8 mouse cellular contexts compared by ENCODE assay signal in genomic region chr1:180568248-180568647, GRCm38 (mm10). TPM values are rescaled to one million over a fixed set of nuclear protein-coding genes. Genes with fewer than 3 reads are reported as not detected.
DNase-seq lines count a peak whose midpoint lies in the region; ATAC-seq and TF ChIP-seq lines count a peak whose summit lies in the region.

No protein-coding gene starts in this region.

- peaks cover 26% of the 10 kb centered on the region for H3K4me1 ChIP-seq in heart, embryonic 12.5 days (replicated peaks)
- H3K4me1 ChIP-seq in MEL (ENCODE audit: control insufficient read depth in 1 of 2, insufficient read depth in 2 of 2, low read length in 2 of 2) = peaks cover 0 to 16% of the 10 kb centered on the region in 2 experiments; a peak in 2 of 4 replicates
- H3K4me1 ChIP-seq in hindbrain, embryonic 11.5 days (replicated peaks; ENCODE audit: control insufficient read depth, insufficient read depth, low read length) = peaks cover 5% of the 10 kb centered on the region; the same call in 1 of the 2 replicates
- peaks cover 28% of the 10 kb centered on the region for H3K4me1 ChIP-seq in midbrain, embryonic 13.5 days (replicated peaks)

- no peak for TF ChIP-seq RAD21 in MEL (IDR thresholded peaks at IDR 0.05; ENCODE audit: low read depth, low read length)

- 0 out of 2 replicates have a peak, but pooled peaks cover 12% of the 10 kb centered on the region for H3K27me3 ChIP-seq in heart, embryonic 12.5 days (replicated peaks)
- no peaks in the 10 kb centered on the region for H3K27me3 ChIP-seq in MEL (ENCODE audit: control insufficient read depth in 1 of 2, insufficient read depth in 2 of 2, low read length in 2 of 2)
- no peaks in the 10 kb centered on the region for H3K27me3 ChIP-seq in hindbrain, embryonic 11.5 days (ENCODE audit: control insufficient read depth, insufficient read depth, low read length)
- peaks cover 4% of the 10 kb centered on the region; the same call in 1 of the 2 replicates for H3K27me3 ChIP-seq in midbrain, embryonic 13.5 days

- no peak for TF ChIP-seq EP300 in MEL (IDR thresholded peaks at IDR 0.05; ENCODE audit: low read depth in 1 of 2, low read length in 2 of 2)

- DNase-seq in heart, postnatal 25 days (ENCODE audit: low spot score) = no peak
- DNase-seq in MEL (ENCODE audit: low read depth, low spot score) = no peak
- DNase-seq in hindbrain, embryonic 11.5 days (ENCODE audit: low spot score) = no peak
- DNase-seq in urinary bladder, postnatal 10 days (ENCODE audit: low spot score) = no peak
- no peak for DNase-seq in left cerebral cortex, postnatal 4 days
- no peak for DNase-seq in testis, postnatal 10 days (ENCODE audit: low spot score)

- 0 out of 2 replicates have a peak overlapping the region, but pooled peaks have one; percentile 5 for H3K9ac ChIP-seq in heart, embryonic 12.5 days
- H3K9ac ChIP-seq in MEL (ENCODE audit: control insufficient read depth, low read depth, low read length, poor library complexity, severe bottlenecking) = peak overlapping the region; percentile 65
- peak overlapping the region; percentile 20; the same call in 1 of the 2 replicates for H3K9ac ChIP-seq in hindbrain, embryonic 11.5 days (ENCODE audit: low read depth, low read length)
- 0 out of 2 replicates have a peak overlapping the region, but pooled peaks have one; percentile 33 for H3K9ac ChIP-seq in midbrain, embryonic 13.5 days (replicated peaks)

- 37% methylated on average over 7 of the region's 7 CpGs for WGBS in heart, embryonic 12.5 days
- WGBS in hindbrain, embryonic 11.5 days = 43% methylated on average over 7 of the region's 7 CpGs
- 37% methylated on average over 7 of the region's 7 CpGs for WGBS in midbrain, embryonic 13.5 days

- no peaks in the 10 kb centered on the region for H3K9me3 ChIP-seq in heart, embryonic 12.5 days (replicated peaks)
- no peaks in the 10 kb centered on the region for H3K9me3 ChIP-seq in MEL (replicated peaks; ENCODE audit: insufficient read depth, low read length)
- no peaks in the 10 kb centered on the region for H3K9me3 ChIP-seq in hindbrain, embryonic 11.5 days (ENCODE audit: control insufficient read depth, low read length)
- no peaks in the 10 kb centered on the region for H3K9me3 ChIP-seq in midbrain, embryonic 13.5 days

- TF ChIP-seq CTCF in MEL (IDR thresholded peaks at IDR 0.05 in 2 of 3, conservative IDR thresholded peaks at IDR 0.05 in 1 of 3; ENCODE audit: control insufficient read depth in 1 of 3, insufficient read depth in 1 of 3, low read depth in 2 of 3, low read length in 3 of 3, poor library complexity in 1 of 3, severe bottlenecking in 1 of 3) = no peak

- H3K79me2 ChIP-seq in MEL (ENCODE audit: control insufficient read depth, insufficient read depth, low read length, poor library complexity) = peaks cover 38% of the 10 kb centered on the region

- ATAC-seq in heart, embryonic 12.5 days (ENCODE audit: insufficient number of reproducible peaks, low FRiP score) = no peak
- ATAC-seq in hindbrain, embryonic 11.5 days (ENCODE audit: low FRiP score) = peak; percentile 39
- peak; percentile 55 for ATAC-seq in midbrain, embryonic 13.5 days

- peak overlapping the region; percentile 78 for H3K4me2 ChIP-seq in heart, embryonic 12.5 days
- H3K4me2 ChIP-seq in hindbrain, embryonic 11.5 days (replicated peaks; ENCODE audit: low read depth, low read length) = peak overlapping the region; percentile 88
- peak overlapping the region; percentile 95 for H3K4me2 ChIP-seq in midbrain, embryonic 13.5 days (replicated peaks)

- H3K4me3 ChIP-seq in heart, embryonic 12.5 days = peak overlapping the region; percentile 68
- H3K4me3 ChIP-seq in MEL (ENCODE audit: control insufficient read depth in 1 of 2, insufficient read depth in 1 of 2, low read depth in 2 of 2, low read length in 2 of 2) = peak overlapping the region; percentile 49 to 66
- H3K4me3 ChIP-seq in hindbrain, embryonic 11.5 days (ENCODE audit: low read depth, low read length) = peak overlapping the region; percentile 92; the same call in 1 of the 2 replicates
- H3K4me3 ChIP-seq in midbrain, embryonic 13.5 days (replicated peaks) = peak overlapping the region; percentile 95

- H3K27ac ChIP-seq in heart, embryonic 12.5 days (ENCODE audit: poor library complexity, severe bottlenecking) = no peak overlapping the region
- H3K27ac ChIP-seq in MEL (ENCODE audit: control insufficient read depth, low read depth, low read length) = peak overlapping the region; percentile 3
- no peak overlapping the region for H3K27ac ChIP-seq in hindbrain, embryonic 11.5 days (ENCODE audit: low read depth, low read length)
- H3K27ac ChIP-seq in midbrain, embryonic 13.5 days = peak overlapping the region; percentile 91

- H3K36me3 ChIP-seq in heart, embryonic 12.5 days = 0 out of 2 replicates have a peak, but pooled peaks cover 7% of the 10 kb centered on the region
- H3K36me3 ChIP-seq in MEL (ENCODE audit: control insufficient read depth in 1 of 2, insufficient read depth in 2 of 2, low read length in 2 of 2) = peaks cover 0 to 9% of the 10 kb centered on the region in 2 experiments; a peak in 2 of 4 replicates
- H3K36me3 ChIP-seq in hindbrain, embryonic 11.5 days (ENCODE audit: control insufficient read depth, insufficient read depth, low read length) = no peaks in the 10 kb centered on the region
- H3K36me3 ChIP-seq in midbrain, embryonic 13.5 days = peaks cover 14% of the 10 kb centered on the region

- intact Hi-C loops in heart, postnatal 25 days (cut with DNase I) = loop anchor here (5.0 kb wide), 1 partner anchor 74 kb away; the partner anchor contains the start of gene Lin9
- intact Hi-C loops in left cerebral cortex, postnatal 4 days (cut with DNase I) = loop anchor here (10.0 kb wide), 1 partner anchor 303 kb away; the partner anchor contains the start of gene Psen2

- no peak for TF ChIP-seq POLR2A in MEL (IDR thresholded peaks at IDR 0.05; ENCODE audit: control insufficient read depth in 1 of 2, insufficient read depth in 1 of 2, low read depth in 1 of 2, low read length in 2 of 2, poor library complexity in 1 of 2)

TF ChIP-seq in MEL, 35 proteins besides CTCF, POLR2A, EP300 and RAD21:
- TF ChIP-seq RCOR1 (IDR thresholded peaks at IDR 0.05; ENCODE audit: low read depth, low read length) = no peak
- no peak for TF ChIP-seq JUND (IDR thresholded peaks at IDR 0.05; ENCODE audit: low read depth, low read length)
- no peak; the same call in 1 of the 2 replicates for TF ChIP-seq SMC3 (IDR thresholded peaks at IDR 0.05; ENCODE audit: low read depth, low read length)
- TF ChIP-seq SIN3A (IDR thresholded peaks at IDR 0.05; ENCODE audit: low read length) = no peak
- TF ChIP-seq MYC (IDR thresholded peaks at IDR 0.05; ENCODE audit: low read depth, low read length) = no peak
- TF ChIP-seq CHD2 (IDR thresholded peaks at IDR 0.05; ENCODE audit: low read length) = no peak
- TF ChIP-seq TBP (IDR thresholded peaks at IDR 0.05; ENCODE audit: low read depth, low read length) = no peak

RNA-seq across cellular contexts. Expression of gene Parp1, which starts 0.5 kb away (rescaled TPM):
- polyA plus RNA-seq in heart, embryonic 12.5 days (2016; fragmentation: Nextera tagmentation; extraction: Ambion mirVana) = 105 and 118 TPM in 2 replicates
- 10 to 100 TPM; 58.3 to 62.5 TPM for total RNA-seq in heart, postnatal 25 days (2021)
- 136 and 142 TPM in 2 replicates for total RNA-seq in MEL (2012; rRNA removed)
- polyA plus RNA-seq in MEL (2012; ENCODE audit: insufficient read depth in 1 of 2, insufficient read length in 2 of 2, low read depth in 1 of 2, low replicate concordance in 2 of 2, missing spikeins in 1 of 2) = 100 to 1,000 TPM; 140 to 188 TPM
- polyA plus RNA-seq in hindbrain, embryonic 11.5 days (2014; fragmentation: Nextera tagmentation; extraction: Ambion mirVana) = 141 and 177 TPM in 2 replicates
- 135 and 140 TPM in 2 replicates for polyA plus RNA-seq in midbrain, embryonic 13.5 days (2015; fragmentation: Nextera tagmentation; extraction: Ambion mirVana)
- 100 to 1,000 TPM; 109 to 113 TPM for total RNA-seq in left cerebral cortex, postnatal 4 days (2021)

Comparison
In these comparisons a context has a peak if more than half of its experiments do, and no peak if none do; other contexts are left out.
1. H3K27ac ChIP-seq: peak in MEL (single experiment) and midbrain, embryonic 13.5 days (single experiment); none in heart, embryonic 12.5 days (single experiment) and hindbrain, embryonic 11.5 days (single experiment).
2. H3K9ac ChIP-seq: peak in every context shown above with its lines; median percentile 65 in MEL; 33 in midbrain, embryonic 13.5 days; 20 in hindbrain, embryonic 11.5 days; 5 in heart, embryonic 12.5 days.
3. Peak in every context shown above with its lines, with median percentiles within 50 percentile points of each other: H3K4me2 ChIP-seq and H3K4me3 ChIP-seq.